Mouse (Mus musculus) layer of hippocampus, adult 9-10 months (tissue): Measurements from ENCODE around the gene Rhbdf2.

Experiments used
- DNase-seq: peaks from one replicate; pipeline ENCODE4 v3.0.0; 2022; ENCODE audit warnings: low spot score

Rhbdf2 gene

GRCm38 (mm10) chr11:116586801-116587631, 39.8 kb downstream of the Rhbdf2 start:
- peak; percentile 55 for DNase-seq

- no peak for DNase-seq
Measured at GRCm38 (mm10) chr11:116586310-116586709, 40.5 kb downstream of the Rhbdf2 start, which contains the start of gene Aanat. Gene Aanat (plus strand): TSS chr11:116586432.

- DNase-seq, result no peak
Measured at GRCm38 (mm10) chr11:116585682-116586081, 41.1 kb downstream of the Rhbdf2 start.

- peak; percentile 42 for DNase-seq
Measured at GRCm38 (mm10) chr11:116581376-116581814, 45.4 kb downstream of the Rhbdf2 start, which contains the start of gene Ube2o. Gene Ube2o (minus strand): TSS chr11:116581447.

- DNase-seq, result no peak
Measured at GRCm38 (mm10) chr11:116580711-116581375, 46.0 kb downstream of the Rhbdf2 start.

GRCm38 (mm10) chr11:116580031-116580652, 46.7 kb downstream of the Rhbdf2 start:
- no peak for DNase-seq

GRCm38 (mm10) chr11:116579280-116579679, 47.5 kb downstream of the Rhbdf2 start:
- no peak for DNase-seq

- DNase-seq, result no peak
Measured at GRCm38 (mm10) chr11:116575396-116575795, 51.4 kb downstream of the Rhbdf2 start.

GRCm38 (mm10) chr11:116574982-116575381, 51.8 kb downstream of the Rhbdf2 start:
- no peak for DNase-seq

GRCm38 (mm10) chr11:116574486-116574885, 52.3 kb downstream of the Rhbdf2 start:
- DNase-seq, result no peak

GRCm38 (mm10) chr11:116572756-116573543, 53.9 kb downstream of the Rhbdf2 start:
- DNase-seq, result no peak

GRCm38 (mm10) chr11:116571767-116572679, 54.8 kb downstream of the Rhbdf2 start:
- DNase-seq, result no peak

- no peak for DNase-seq
Measured at GRCm38 (mm10) chr11:116570821-116571220, 56.0 kb downstream of the Rhbdf2 start.

- DNase-seq, result no peak
Measured at GRCm38 (mm10) chr11:116567531-116567930, 59.3 kb downstream of the Rhbdf2 start.

- no peak for DNase-seq
Measured at GRCm38 (mm10) chr11:116565283-116566041, 61.4 kb downstream of the Rhbdf2 start.

- no peak for DNase-seq
Measured at GRCm38 (mm10) chr11:116556308-116556707, 70.5 kb downstream of the Rhbdf2 start.

GRCm38 (mm10) chr11:116555572-116555971, 71.2 kb downstream of the Rhbdf2 start:
- no peak for DNase-seq

- no peak for DNase-seq
Measured at GRCm38 (mm10) chr11:116554171-116554878, 72.5 kb downstream of the Rhbdf2 start.

GRCm38 (mm10) chr11:116552194-116552593, 74.6 kb downstream of the Rhbdf2 start:
- no peak for DNase-seq
